Mouse (Mus musculus) forebrain, embryonic 14.5 days (tissue): ENCODE measurements around the gene Arid1b. TPM values are rescaled to one million over a fixed set of nuclear protein-coding genes. Genes with fewer than 3 reads are reported as not detected.

Experiments
- ATAC-seq: fragments of 200-750 bp; cut with Nextera tagmentation; 2 replicates; pipeline ENCODE4 v1.8.0; 2017; ENCODE audit warnings: mild to moderate bottlenecking, moderate library complexity
- DNase-seq: peaks from one replicate; pipeline ENCODE4 v3.0.0-alpha.2; 2015; ENCODE audit warnings: low spot score
- H3K27ac ChIP-seq: fragments of 300-500 bp; sonication (generic); 2 replicates; pipeline ENCODE4 v1.5.1; 2014; ENCODE audit warnings: low read depth, mild to moderate bottlenecking, control low read depth, low read length, moderate library complexity
- H3K27me3 ChIP-seq: fragments of 300-500 bp; sonication (generic); replicated peaks from 2 replicates; pipeline ENCODE4 v1.6.1; 2014; ENCODE audit warnings: low read length, control low read depth, mixed read lengths; ENCODE audit not compliant: control insufficient read depth, insufficient read depth
- H3K36me3 ChIP-seq: fragments of 300-500 bp; sonication (generic); 2 replicates; pipeline ENCODE4 v1.6.1; 2014; ENCODE audit warnings: low read length, control low read depth; ENCODE audit not compliant: control insufficient read depth, insufficient read depth
- H3K4me1 ChIP-seq: fragments of 300-500 bp; sonication (generic); 2 replicates; pipeline ENCODE4 v1.6.1; 2014; ENCODE audit warnings: antibody characterized with exemption, low read length, control low read depth; ENCODE audit not compliant: control insufficient read depth, insufficient read depth
- H3K4me2 ChIP-seq: fragments of 300-500 bp; sonication (generic); 2 replicates; pipeline ENCODE4 v1.6.1; 2014; ENCODE audit warnings: mild to moderate bottlenecking, control low read depth, low read length
- H3K4me3 ChIP-seq: fragments of 300-500 bp; sonication (generic); 2 replicates; pipeline ENCODE4 v1.5.1; 2014; ENCODE audit warnings: low read depth, low read length, control low read depth
- H3K9ac ChIP-seq: fragments of 300-500 bp; sonication (generic); 2 replicates; pipeline ENCODE4 v1.6.1; 2014; ENCODE audit warnings: mild to moderate bottlenecking, low read length, control low read depth, moderate library complexity
- H3K9me3 ChIP-seq: fragments of 300-500 bp; sonication (generic); replicated peaks from 2 replicates; pipeline ENCODE4 v1.6.1; 2016; ENCODE audit warnings: low read length, control low read depth, mixed read lengths; ENCODE audit not compliant: control insufficient read depth
- WGBS: fragments of 180-500 bp; shearing (Covaris S2); extraction: QIAGEN DNeasy Blood & Tissue Kit; methylation state at CpG from one replicate; pipeline ENCODE4 v1.1.7; 2014; 5-methylcytosine and 5-hydroxymethylcytosine counted together
- polyA plus RNA-seq: library from polyadenylated mRNA; unstranded; fragments of >200 nt; fragmentation: Nextera tagmentation; extraction: Ambion mirVana; gene quantifications from 2 replicates; pipeline ENCODE4 v1.2.1, GENCODE M21; 2014

Arid1b gene
- polyA plus RNA-seq, 1 experiment from 2014 or later, result 11.1 TPM

DNA sequence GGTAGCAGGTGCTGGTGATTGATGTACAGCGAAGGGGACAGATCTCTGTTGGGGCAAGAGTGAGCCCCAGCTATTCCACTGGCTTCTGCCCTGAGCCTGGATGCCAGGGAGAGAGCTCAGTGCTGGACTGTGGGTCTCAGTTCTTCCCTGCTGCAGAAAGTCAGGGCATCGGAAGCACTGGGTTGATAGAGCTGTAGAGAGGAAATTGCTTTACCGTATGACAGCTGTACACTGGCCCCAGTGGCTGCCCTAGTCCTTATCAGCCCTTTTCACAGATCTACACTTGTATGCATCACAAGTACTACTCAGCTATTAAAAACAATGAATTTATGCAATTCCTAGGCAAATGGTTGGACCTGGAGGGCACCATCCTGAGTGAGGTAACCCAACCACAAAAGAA is 40.1 kb downstream of the Arid1b start:
- ATAC-seq (no peak), DNase-seq (no peak)
- H3K4me2 ChIP-seq, result no peak overlapping the region
- H3K4me3 ChIP-seq, result no peak overlapping the region
- H3K36me3 ChIP-seq, result no peaks in the 10 kb centered on the region
- no peaks in the 10 kb centered on the region for H3K4me1 ChIP-seq
- 96% methylated on average over 3 of the region's 3 CpGs for WGBS
- no peak overlapping the region for H3K27ac ChIP-seq
- H3K27me3 ChIP-seq, result no peaks in the 10 kb centered on the region
- H3K9ac ChIP-seq, result no peak overlapping the region
- H3K9me3 ChIP-seq, result no peaks in the 10 kb centered on the region

DNA sequence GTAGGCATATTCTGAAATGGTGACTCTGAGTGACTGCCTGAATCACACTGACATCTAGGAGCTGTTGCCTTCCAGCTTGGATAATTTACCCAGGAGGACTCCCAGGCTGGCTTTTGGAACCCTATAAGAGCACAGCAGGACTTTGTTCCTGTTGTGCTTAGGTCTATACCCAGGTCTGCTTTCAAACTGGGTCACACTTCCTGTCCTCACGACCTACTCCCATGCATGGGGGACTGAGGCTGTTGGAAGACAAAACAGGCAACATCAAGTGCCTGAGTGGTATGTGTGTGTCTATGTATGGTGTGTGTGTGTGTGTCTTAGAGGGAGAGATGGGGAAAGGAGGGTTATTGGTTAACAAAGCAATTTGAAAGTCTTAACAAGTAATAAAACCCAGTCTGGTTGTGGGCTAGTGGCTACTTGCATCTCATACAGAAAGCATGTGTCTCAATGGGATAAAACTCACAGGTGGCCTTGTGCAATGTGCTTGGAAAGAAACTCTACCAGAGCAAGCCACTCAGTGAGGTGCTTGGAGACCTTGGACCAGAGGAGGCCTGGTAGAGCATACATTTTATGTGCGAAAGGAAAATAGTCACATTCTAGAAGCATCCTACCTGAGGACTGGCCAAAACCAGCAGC is 42.2 kb downstream of the Arid1b start:
- no peak overlapping the region for H3K4me3 ChIP-seq
- H3K36me3 ChIP-seq, result 0 out of 2 replicates have a peak, but pooled peaks cover under 1% of the 10 kb centered on the region
- no peak overlapping the region for H3K4me2 ChIP-seq
- 64% methylated on average over 2 of the region's 2 CpGs for WGBS
- H3K9ac ChIP-seq, result no peak overlapping the region
- no peak overlapping the region for H3K27ac ChIP-seq
- H3K27me3 ChIP-seq, result no peaks in the 10 kb centered on the region
- DNase-seq (no peak), ATAC-seq (no peak)
- no peaks in the 10 kb centered on the region for H3K4me1 ChIP-seq
- no peaks in the 10 kb centered on the region for H3K9me3 ChIP-seq

DNA sequence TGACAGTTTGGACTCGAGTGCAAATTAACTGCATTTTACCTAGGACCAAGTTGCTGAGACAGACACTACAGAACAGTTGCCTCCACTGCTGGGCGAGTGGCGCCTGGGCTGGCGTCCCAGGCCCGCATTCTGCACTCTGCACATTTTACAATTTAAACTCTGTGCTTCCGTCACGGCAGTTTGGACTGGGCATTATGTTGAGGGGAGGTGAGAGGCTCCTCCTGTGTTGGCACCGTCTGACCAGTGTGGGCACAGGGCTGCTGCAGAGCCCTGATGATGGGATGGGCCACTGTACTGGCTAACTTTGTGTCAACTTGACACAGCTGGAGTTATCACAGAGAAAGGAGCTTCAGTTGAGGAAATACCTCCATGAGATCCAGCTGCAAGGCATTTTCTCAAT is 43.1 kb downstream of the Arid1b start:
- DNase-seq (no peak), ATAC-seq (no peak)
- Histone ChIP-seq H3K36me3 (0 out of 2 replicates have a peak, but pooled peaks cover 7% of the 10 kb centered on the region), H3K4me3 (no peak overlapping the region), H3K9me3 (no peaks in the 10 kb centered on the region), H3K4me2 (no peak overlapping the region), H3K4me1 (no peaks in the 10 kb centered on the region), H3K9ac (no peak overlapping the region), H3K27ac (no peak overlapping the region), H3K27me3 (no peaks in the 10 kb centered on the region)
- WGBS, result 80% methylated on average over 8 of the region's 8 CpGs

DNA sequence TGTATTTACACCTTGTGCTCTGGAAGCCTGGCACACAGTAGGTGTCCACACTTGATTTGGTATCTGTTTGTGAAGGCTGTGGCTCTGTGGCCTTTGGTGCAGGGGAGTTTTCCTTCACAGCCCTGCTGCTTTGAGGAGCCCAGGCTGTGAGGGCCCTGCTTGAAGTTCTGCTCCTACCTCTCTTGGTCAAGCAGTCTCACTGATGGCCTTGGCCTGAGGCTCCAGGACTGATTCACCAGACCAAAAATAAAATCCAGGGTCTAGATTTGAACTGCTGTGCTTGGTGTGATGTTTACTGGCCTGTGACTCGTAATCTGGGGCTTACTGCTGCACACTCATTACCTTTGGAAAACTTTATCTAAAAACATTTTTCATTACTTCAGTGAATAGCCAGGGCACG is 45.7 kb downstream of the Arid1b start:
- Histone ChIP-seq H3K27me3 (no peaks in the 10 kb centered on the region), H3K4me3 (no peak overlapping the region), H3K36me3 (0 out of 2 replicates have a peak, but pooled peaks cover 11% of the 10 kb centered on the region), H3K4me1 (peaks cover 10% of the 10 kb centered on the region; the same call in 1 of the 2 replicates), H3K9ac (no peak overlapping the region), H3K27ac (no peak overlapping the region), H3K4me2 (no peak overlapping the region), H3K9me3 (no peaks in the 10 kb centered on the region)
- 85% methylated on average over 2 of the region's 2 CpGs for WGBS
- ATAC-seq (no peak), DNase-seq (no peak)

DNA sequence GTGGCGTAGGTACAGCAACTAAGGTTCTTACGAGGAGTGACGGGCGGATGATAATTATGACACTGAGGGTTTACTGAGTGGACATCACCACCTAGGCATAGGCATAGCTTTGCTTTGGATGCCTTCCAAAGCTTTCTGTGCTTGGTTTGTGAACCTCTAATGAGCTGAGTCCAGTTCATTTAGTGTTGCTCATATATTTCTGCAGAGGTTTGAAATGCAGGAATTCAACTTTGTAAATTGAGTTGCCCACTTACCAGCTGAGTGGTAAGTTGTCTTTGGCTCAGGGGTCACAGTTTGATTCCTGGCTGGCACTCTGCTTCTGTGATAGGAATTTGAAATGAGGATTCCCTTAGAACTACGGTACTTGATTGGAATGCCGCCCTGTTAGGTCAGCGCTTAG is 49.7 kb downstream of the Arid1b start:
- 61% methylated on average over 7 of the region's 7 CpGs for WGBS
- no peaks in the 10 kb centered on the region for H3K9me3 ChIP-seq

DNA sequence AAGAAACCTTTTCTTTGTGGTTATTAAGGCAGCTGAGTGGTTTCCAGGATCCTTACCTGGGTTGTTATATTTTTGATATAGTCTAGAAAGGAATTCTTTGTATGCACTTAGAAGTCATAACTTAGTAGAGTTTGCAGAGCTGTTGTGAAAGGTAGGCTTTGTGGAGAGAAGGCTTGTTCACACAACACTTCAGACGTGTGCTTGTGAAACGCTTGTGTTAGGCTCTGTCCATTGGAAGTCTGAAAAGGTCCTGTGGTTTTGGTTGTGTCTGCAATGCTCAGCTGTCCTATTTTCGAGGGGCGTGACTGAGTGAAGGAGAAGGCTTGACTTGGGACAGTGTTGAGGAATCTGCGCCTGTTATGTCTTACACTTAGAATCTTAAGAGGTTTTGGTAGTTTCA is 51.5 kb downstream of the Arid1b start:
- Histone ChIP-seq H3K9me3 (no peaks in the 10 kb centered on the region), H3K27ac (no peak overlapping the region), H3K4me3 (no peak overlapping the region), H3K4me1 (peaks cover 10% of the 10 kb centered on the region; the same call in 1 of the 2 replicates), H3K36me3 (0 out of 2 replicates have a peak, but pooled peaks cover 11% of the 10 kb centered on the region), H3K27me3 (no peaks in the 10 kb centered on the region), H3K9ac (no peak overlapping the region), H3K4me2 (no peak overlapping the region)
- WGBS, result 95% methylated on average over 5 of the region's 5 CpGs
- DNase-seq (no peak), ATAC-seq (no peak)

More for the DNA sequence above, 49.7 kb downstream of the Arid1b start:
- H3K27me3 ChIP-seq, result no peaks in the 10 kb centered on the region
- H3K4me2 ChIP-seq, result no peak overlapping the region
- peaks cover 10% of the 10 kb centered on the region; the same call in 1 of the 2 replicates for H3K4me1 ChIP-seq
- H3K36me3 ChIP-seq, result 0 out of 2 replicates have a peak, but pooled peaks cover 11% of the 10 kb centered on the region
- no peak overlapping the region for H3K27ac ChIP-seq
- ATAC-seq (no peak), DNase-seq (peak; percentile 34)
- H3K9ac ChIP-seq, result no peak overlapping the region
- no peak overlapping the region for H3K4me3 ChIP-seq

DNA sequence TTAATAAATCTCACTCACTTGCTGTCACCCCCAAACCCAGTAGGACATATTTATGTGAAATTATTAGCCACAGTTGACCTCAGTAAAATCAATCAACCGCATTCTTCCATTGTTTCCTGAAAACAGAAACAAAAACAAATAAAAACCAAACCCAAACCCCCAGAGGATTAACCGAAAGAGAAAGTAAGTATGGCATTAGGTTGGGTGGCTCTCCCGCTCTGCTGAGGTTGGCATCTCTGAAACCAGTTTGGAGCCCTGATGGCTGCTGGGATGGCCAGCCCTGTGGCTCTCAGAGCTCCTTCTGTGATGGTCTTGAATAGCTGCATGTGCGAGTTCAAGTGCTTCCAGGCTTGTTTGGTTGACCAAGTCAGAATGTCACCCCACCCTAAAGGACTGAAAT is 53.2 kb downstream of the Arid1b start:
- Histone ChIP-seq H3K9ac (no peak overlapping the region), H3K27me3 (no peaks in the 10 kb centered on the region), H3K9me3 (no peaks in the 10 kb centered on the region), H3K27ac (no peak overlapping the region), H3K4me3 (no peak overlapping the region), H3K4me2 (no peak overlapping the region), H3K4me1 (peaks cover 10% of the 10 kb centered on the region; the same call in 1 of the 2 replicates), H3K36me3 (0 out of 2 replicates have a peak, but pooled peaks cover 3% of the 10 kb centered on the region)
- DNase-seq, result no peak
- 87% methylated on average over 4 of the region's 4 CpGs for WGBS
- ATAC-seq, result no peak

DNA sequence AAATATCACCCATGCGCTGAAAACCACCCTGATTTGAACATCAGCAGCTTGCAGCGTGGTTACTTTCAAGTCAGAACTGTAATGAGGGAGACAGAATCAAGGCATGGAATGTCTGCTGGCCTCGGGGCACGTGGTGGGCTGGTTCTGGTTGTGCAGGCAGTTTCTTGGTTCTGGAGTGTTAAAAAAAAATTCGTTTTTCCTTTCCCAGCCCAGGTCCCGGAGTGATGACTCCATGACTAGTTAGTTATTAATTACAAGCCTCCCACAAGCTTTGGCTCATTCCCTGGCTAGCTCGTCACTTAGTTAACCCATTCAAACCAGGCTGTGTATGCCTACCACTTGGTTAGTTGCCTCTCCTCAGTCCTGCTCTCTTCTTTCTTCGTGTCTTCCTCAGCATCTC is 56.1 kb downstream of the Arid1b start:
- no peaks in the 10 kb centered on the region; the same call in none of the 2 replicates for H3K4me1 ChIP-seq
- ATAC-seq, result no peak
- no peaks in the 10 kb centered on the region for H3K36me3 ChIP-seq
- DNase-seq, result no peak
- WGBS, result 86% methylated on average over 8 of the region's 8 CpGs
- no peak overlapping the region for H3K4me2 ChIP-seq
- no peaks in the 10 kb centered on the region for H3K9me3 ChIP-seq
- H3K9ac ChIP-seq, result no peak overlapping the region
- H3K4me3 ChIP-seq, result no peak overlapping the region
- H3K27me3 ChIP-seq, result no peaks in the 10 kb centered on the region
- no peak overlapping the region for H3K27ac ChIP-seq

DNA sequence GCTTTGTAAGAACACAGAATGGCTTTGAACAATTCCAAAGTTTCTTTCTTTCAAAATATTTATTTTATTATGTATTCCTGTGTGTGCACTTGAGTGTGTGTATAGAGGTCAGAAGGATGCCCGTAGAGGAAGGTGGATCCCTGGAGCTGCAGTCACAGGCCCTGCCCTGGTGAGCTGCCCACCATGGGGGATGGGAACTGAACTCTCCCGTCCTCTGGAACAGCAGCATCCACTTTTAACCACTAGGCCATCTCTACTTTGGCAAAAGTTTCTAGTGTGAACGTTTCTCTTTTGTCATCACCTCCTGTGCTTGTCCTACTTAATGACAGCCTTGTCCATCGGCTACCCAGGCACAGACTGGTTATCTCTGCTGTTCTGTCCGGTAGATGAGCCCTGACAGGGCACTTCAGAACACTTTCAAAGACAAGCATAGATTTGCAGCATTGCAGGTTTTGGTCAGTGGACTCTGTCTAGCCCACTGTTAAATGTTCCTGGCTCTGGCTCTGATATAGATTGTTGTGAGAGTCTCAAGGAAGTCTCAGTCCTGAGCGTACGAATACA is 56.9 kb downstream of the Arid1b start:
- no peaks in the 10 kb centered on the region; the same call in none of the 2 replicates for H3K4me1 ChIP-seq
- H3K4me3 ChIP-seq, result no peak overlapping the region
- no peaks in the 10 kb centered on the region for H3K27me3 ChIP-seq
- no peak overlapping the region for H3K4me2 ChIP-seq
- H3K36me3 ChIP-seq, result no peaks in the 10 kb centered on the region
- H3K27ac ChIP-seq, result no peak overlapping the region
- no peak overlapping the region for H3K9ac ChIP-seq
- no peaks in the 10 kb centered on the region for H3K9me3 ChIP-seq
- DNase-seq (no peak), ATAC-seq (no peak)
- 72% methylated on average over 7 of the region's 7 CpGs for WGBS
